Mouse (Mus musculus) lung, adult 2 months (tissue): ENCODE measurements around the gene Tekt1.

Source experiments
- CTCF ChIP-seq: fragments of 200-500 bp; IDR thresholded peaks from 2 replicates; pipeline ENCODE4 v1.5.1; 2011; ENCODE audit warnings: mild to moderate bottlenecking, low read length, control low read depth; ENCODE audit not compliant: insufficient read depth
- POLR2A ChIP-seq: fragments of 200-500 bp; IDR thresholded peaks from 2 replicates; pipeline ENCODE4 v1.6.1; 2011; ENCODE audit warnings: low read depth, mild to moderate bottlenecking, control low read depth, low read length, borderline replicate concordance; ENCODE audit errors: extremely low read depth

DNA sequence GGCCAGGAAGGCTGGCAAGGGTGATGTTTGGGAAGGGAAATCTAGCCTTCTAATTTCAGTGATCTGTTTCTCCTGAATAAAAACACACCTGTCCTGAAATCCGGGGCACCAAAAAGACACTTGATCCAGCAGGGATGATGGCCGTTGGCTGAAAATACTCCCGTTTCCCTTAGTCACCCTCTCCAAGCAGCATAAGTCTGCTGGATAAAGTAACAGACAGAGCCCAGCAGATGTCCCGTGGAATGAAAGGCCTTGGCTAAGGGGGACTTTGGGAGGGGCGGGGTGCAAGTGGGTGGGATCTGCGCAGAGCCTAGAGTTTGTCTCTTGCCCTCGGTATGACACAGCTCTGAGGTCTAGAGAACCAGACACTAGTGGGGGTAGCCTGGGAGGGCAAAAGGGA is 16.0 kb upstream of the Tekt1 start:
- TF ChIP-seq POLR2A (no peak), CTCF (no peak)
